8 mouse cellular contexts compared by ENCODE assay signal in the genomic region with DNA sequence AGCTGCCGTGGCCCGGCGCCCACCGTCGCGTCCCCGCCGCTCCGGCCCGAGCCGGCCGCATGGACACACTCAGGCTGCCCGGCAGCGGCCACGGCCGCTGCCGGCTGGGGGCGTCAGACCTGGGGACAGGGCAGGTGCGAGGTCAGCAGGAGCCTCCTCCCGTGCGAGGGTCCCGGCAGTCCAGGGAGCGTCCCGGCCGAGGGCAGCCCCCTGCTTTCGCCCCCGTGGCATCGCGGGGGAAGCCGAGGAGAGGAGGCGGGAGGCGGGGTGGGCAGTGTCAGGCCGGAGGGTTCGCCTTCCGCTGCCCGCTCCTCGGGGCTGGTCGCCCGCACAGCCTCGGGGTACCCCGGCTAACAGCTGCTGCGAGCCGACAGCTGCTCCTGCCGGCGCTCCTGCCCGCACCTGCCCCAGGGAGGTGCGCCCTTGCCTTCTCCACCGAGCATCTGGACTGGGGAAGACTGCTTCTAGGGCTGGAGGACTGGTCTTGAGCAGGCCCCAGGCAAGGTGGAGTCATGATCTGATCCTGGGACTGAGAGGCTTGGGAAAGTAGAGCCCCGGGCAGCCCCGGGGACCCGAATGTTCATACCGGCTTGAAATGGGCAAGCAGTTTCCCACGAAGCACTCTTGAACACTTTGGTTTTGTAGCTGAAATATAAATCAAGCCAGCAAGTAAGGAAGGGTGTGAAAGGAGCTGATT. TPM values are rescaled to one million over a fixed set of nuclear protein-coding genes. Genes with fewer than 3 reads are reported as not detected.
DNase-seq lines count a peak whose midpoint lies in the region; ATAC-seq and TF ChIP-seq lines count a peak whose summit lies in the region.

No protein-coding gene starts in this region.

- TF ChIP-seq POLR2A in testis, adult 2 months (IDR thresholded peaks at IDR 0.05; ENCODE audit: control insufficient read depth, low read depth, low read length): peak; percentile 9; the same call in 1 of the 2 replicates

- TF ChIP-seq CTCF in testis, adult 2 months (IDR thresholded peaks at IDR 0.05; ENCODE audit: control insufficient read depth, insufficient read depth, insufficient replicate concordance, low read depth, low read length): no peak

- WGBS in forebrain, embryonic 11.5 days: 1% methylated on average over 52 of the region's 53 CpGs
- WGBS in liver, embryonic 11.5 days: under 1% methylated on average over 50 of the region's 53 CpGs

- H3K9ac ChIP-seq in forebrain, embryonic 11.5 days (ENCODE audit: low read length): peak overlapping the region; percentile 92
- peak overlapping the region; percentile 88 for H3K9ac ChIP-seq in liver, embryonic 11.5 days (ENCODE audit: low read depth, low read length)

- ATAC-seq in forebrain, embryonic 11.5 days (replicated peaks; ENCODE audit: low FRiP score): no peak; the same call in 1 of the 2 replicates
- peak; percentile 74 for ATAC-seq in liver, embryonic 11.5 days (replicated peaks; ENCODE audit: low FRiP score)

- H3K36me3 ChIP-seq in forebrain, embryonic 11.5 days (ENCODE audit: control insufficient read depth, insufficient read depth, low read length): no peaks in the 10 kb centered on the region
- no peaks in the 10 kb centered on the region for H3K36me3 ChIP-seq in liver, embryonic 11.5 days (ENCODE audit: control insufficient read depth, insufficient read depth, low read length)
- no peaks in the 10 kb centered on the region for H3K36me3 ChIP-seq in testis, adult 2 months (ENCODE audit: control insufficient read depth, insufficient read depth, low read length)

- no peaks in the 10 kb centered on the region for H3K9me3 ChIP-seq in forebrain, embryonic 11.5 days (ENCODE audit: control insufficient read depth, low read length)
- no peaks in the 10 kb centered on the region for H3K9me3 ChIP-seq in liver, embryonic 11.5 days (ENCODE audit: control insufficient read depth, low read length)

- H3K4me2 ChIP-seq in forebrain, embryonic 11.5 days (ENCODE audit: low read depth, low read length, severe bottlenecking): peak overlapping the region; percentile 77
- peak overlapping the region; percentile 84 for H3K4me2 ChIP-seq in liver, embryonic 11.5 days

- H3K4me1 ChIP-seq in forebrain, embryonic 11.5 days (replicated peaks; ENCODE audit: control insufficient read depth, insufficient read depth, low read length): no peaks in the 10 kb centered on the region
- H3K4me1 ChIP-seq in liver, embryonic 11.5 days (replicated peaks; ENCODE audit: control insufficient read depth, insufficient read depth, low read length): peaks cover 9% of the 10 kb centered on the region; the same call in 1 of the 2 replicates
- H3K4me1 ChIP-seq in testis, adult 2 months (ENCODE audit: control insufficient read depth, insufficient read depth, low read length): no peaks in the 10 kb centered on the region

- peak overlapping the region; percentile 99 for H3K4me3 ChIP-seq in forebrain, embryonic 11.5 days (ENCODE audit: low read depth, low read length)
- peak overlapping the region; percentile 91 for H3K4me3 ChIP-seq in liver, embryonic 11.5 days (ENCODE audit: low read depth, low read length)
- H3K4me3 ChIP-seq in testis, adult 2 months (ENCODE audit: control insufficient read depth, low read depth, low read length): peak overlapping the region; percentile 89

- peak overlapping the region; percentile 76 for H3K27ac ChIP-seq in forebrain, embryonic 11.5 days (ENCODE audit: low read depth, low read length)
- H3K27ac ChIP-seq in liver, embryonic 11.5 days (ENCODE audit: low read depth, low read length): peak overlapping the region; percentile 81
- H3K27ac ChIP-seq in testis, adult 2 months (ENCODE audit: control insufficient read depth, insufficient read depth, low read depth, low read length): peak overlapping the region; percentile 73

- no peaks in the 10 kb centered on the region for H3K27me3 ChIP-seq in forebrain, embryonic 11.5 days (ENCODE audit: control insufficient read depth, insufficient read depth, low read length)
- H3K27me3 ChIP-seq in liver, embryonic 11.5 days (replicated peaks; ENCODE audit: control insufficient read depth, insufficient read depth, low read length): no peaks in the 10 kb centered on the region
- no peaks in the 10 kb centered on the region for H3K27me3 ChIP-seq in testis, adult 2 months (ENCODE audit: control insufficient read depth, insufficient read depth, low read length)

- peak; percentile 47 for DNase-seq in cerebellum, adult 9-10 months
- no peak for DNase-seq in cerebellum, postnatal 36 days
- peak; percentile 69 for DNase-seq in adrenal gland, postnatal 10 days
- DNase-seq in forebrain, embryonic 11.5 days (ENCODE audit: low spot score): no peak
- DNase-seq in induced T-regulatory cell, adult 2 months (ENCODE audit: low read depth): peak; percentile 56
- no peak for DNase-seq in liver, embryonic 11.5 days (ENCODE audit: low spot score)
- peak; percentile 61 for DNase-seq in naive thymus-derived CD4-positive, alpha-beta T cell, adult 2 months (ENCODE audit: low read depth)

RNA-seq across cellular contexts. Expression of a gene that starts 0.5 kb away (rescaled TPM):
- total RNA-seq in adrenal gland, postnatal 10 days (2021): 10 to 100 TPM; 57.5 to 70.6 TPM
- 53.1 and 55.8 TPM in 2 replicates for polyA plus RNA-seq in forebrain, embryonic 11.5 days (2014; fragmentation: Nextera tagmentation; extraction: Ambion mirVana)
- 35.1 and 40.4 TPM in 2 replicates for polyA plus RNA-seq in liver, embryonic 11.5 days (2014; fragmentation: Nextera tagmentation; extraction: Ambion mirVana)
- polyA plus RNA-seq in testis, adult 2 months (2012; rRNA removed): 63.6 and 74.0 TPM in 2 replicates

Comparison
In these comparisons a context has a peak if more than half of its experiments do, and no peak if none do; other contexts are left out.
1. DNase-seq: peak in cerebellum, adult 9-10 months (single experiment), adrenal gland, postnatal 10 days (single experiment), induced T-regulatory cell, adult 2 months (single experiment) and naive thymus-derived CD4-positive, alpha-beta T cell, adult 2 months (single experiment); none in cerebellum, postnatal 36 days (0 of 2), forebrain, embryonic 11.5 days (single experiment) and liver, embryonic 11.5 days (single experiment).
2. Peak in every context shown above with its lines, with median percentiles within 50 percentile points of each other: H3K27ac ChIP-seq and H3K4me3 ChIP-seq.